Mouse (Mus musculus) neutrophil, adult 5-6 weeks (primary cell): ENCODE data around the gene Spaca7. TPM values are rescaled to one million over a fixed set of nuclear protein-coding genes. Genes with fewer than 3 reads are reported as not detected.
"Not testable (repeated sequence)": the region's sequence is repeated elsewhere in the genome, so short reads cannot be mapped to it uniquely, and the experiment has no call there.

ENCODE experiments used
- ATAC-seq: fragments of 151-379, 151-347 bp; 2 replicates; pipeline ENCODE4 v1.8.0; 2017; ENCODE audit warnings: mild to moderate bottlenecking, moderate TSS enrichment; ENCODE audit not compliant: insufficient number of reproducible peaks, poor library complexity, low FRiP score, severe bottlenecking; ENCODE audit errors: extremely low read depth
- total RNA-seq: library from RNA; stranded (forward); fragments of 200-1000 nt; gene quantifications from 2 replicates; pipeline ENCODE4 v1.2.3, GENCODE M21; 2017

Spaca7 gene
- total RNA-seq, 1 experiment from 2014 or later: not detected

DNA sequence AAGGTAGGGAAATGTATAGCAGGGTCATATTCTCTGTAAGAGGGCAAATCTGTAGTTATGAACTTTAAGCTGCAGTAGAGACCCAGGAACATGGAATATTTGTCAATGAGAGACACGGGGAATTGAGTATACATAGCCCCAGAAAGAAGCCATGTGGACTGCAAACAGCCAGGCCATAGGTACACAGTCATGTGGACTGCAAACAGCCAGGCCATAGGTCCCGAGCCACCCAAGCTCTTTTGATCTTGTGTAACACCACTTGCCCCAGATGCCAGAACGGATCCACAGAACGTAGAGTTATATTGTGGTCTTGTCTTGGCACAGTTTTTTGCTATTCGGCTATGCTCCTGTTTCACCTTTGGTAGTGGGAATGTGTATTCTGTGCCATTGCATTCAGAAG is 11.0 kb downstream of the Spaca7 start:
- no peak for ATAC-seq

DNA sequence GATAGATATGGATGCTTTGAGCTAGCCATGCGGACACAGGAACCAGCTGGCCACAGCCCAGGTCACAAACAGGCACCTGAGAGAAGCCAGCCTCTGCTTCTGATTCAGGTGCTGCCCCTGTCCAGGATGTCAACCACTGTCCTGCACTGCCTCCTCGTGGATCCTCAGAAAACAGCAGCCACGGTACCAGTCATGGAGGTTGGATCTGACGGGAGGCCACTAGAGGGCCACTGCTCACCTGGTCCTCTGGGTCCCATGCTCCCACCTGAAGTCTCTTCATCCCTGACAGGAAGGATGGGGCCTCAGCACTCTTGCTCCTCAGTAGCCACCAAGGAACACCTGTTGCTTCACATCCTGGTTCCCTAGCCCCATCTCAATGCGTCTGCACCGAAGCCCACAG is 34.4 kb downstream of the Spaca7 start:
- ATAC-seq: peak; percentile 53; the same call in 1 of the 2 replicates

DNA sequence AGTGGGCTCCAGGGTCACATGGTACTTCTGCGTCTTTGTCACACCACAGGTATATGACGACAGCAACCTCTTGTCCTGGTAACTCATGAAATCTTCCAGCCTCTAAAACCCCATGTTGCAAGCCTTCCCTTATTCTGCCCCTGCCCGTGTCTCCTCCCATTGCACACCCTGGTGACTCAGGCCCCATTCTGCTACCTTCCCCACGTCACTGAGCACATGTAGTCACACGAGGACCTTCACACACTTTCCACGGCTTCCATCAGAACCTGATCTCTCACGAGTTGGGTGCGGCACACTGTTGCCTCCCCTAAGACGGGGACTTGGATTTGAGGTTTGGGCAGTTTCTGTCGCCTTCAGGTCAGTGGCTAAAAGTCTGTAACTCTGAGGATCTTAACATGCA is 36.0 kb downstream of the Spaca7 start:
- no peak for ATAC-seq

DNA sequence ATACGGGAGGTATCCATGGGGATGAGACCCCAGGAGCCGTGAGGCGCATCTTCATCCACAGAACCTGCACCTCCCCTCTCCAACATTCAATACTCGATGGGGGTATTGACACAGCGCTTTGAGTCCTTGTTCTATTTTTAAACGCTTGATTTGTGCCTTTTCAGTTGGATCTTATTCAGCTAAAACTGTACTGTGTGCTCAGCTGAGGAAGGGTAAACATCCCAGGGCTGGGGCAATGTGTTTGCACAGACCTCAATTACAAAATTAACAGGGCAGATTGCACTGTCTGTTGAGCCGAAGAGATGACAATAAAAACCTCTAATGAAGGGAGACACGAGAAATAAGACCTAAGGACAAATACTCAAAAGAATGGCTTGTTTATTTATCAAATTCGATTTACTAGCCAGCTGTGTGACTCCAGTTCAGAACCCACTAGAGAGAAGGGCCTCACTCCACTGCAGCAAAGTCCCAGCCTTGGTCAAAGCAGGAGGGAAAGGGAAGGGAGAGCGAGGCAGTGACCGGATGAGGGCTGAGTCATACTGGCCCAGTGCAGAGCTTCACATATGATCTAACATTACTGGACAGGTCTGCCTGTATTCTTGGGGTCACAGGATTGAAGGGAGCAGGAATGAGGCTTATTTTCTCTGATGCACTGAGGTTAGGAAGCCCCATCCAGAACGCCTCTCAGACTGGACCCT is 37.1 kb downstream of the Spaca7 start:
- ATAC-seq: no peak

DNA sequence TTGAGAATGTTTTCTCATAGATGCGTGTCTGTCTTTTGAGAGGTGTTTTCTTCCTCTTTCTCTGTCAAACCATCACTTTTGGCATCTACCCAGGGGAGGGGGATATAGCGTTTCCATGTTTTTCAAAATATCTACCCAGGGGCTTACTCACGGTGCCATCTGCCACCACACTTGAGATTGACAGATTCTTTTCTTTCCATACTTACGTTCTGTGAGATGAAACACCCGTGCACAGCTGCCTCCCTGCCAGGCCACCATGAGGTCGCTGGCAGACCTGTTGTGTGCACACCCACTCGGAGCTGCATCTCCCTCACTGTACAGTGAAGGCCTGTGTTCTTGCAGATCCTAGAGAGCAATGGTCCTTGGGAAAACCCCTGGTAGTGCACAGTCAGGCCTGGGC is 40.4 kb downstream of the Spaca7 start:
- ATAC-seq: no peak

DNA sequence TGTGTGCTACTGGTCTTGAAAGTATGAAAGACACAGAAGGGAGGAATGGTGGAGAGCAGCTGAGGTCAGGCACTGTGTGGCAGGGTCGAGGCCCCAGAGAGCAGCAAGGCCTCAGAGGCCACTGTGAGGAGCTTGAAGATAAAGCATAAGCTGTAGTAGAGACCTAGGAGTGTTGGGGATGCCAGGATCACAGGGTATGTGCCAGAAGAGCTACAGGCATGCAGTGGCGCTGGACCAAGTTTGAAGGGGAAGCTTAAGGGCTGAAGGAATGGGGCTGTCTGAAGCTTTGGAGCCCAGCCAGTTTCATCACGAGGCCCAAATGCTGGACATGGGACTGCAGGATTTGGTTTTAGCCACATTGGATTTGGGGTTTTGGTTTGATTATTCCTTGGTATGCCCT is 44.5 kb downstream of the Spaca7 start:
- not testable (repeated sequence) for ATAC-seq

DNA sequence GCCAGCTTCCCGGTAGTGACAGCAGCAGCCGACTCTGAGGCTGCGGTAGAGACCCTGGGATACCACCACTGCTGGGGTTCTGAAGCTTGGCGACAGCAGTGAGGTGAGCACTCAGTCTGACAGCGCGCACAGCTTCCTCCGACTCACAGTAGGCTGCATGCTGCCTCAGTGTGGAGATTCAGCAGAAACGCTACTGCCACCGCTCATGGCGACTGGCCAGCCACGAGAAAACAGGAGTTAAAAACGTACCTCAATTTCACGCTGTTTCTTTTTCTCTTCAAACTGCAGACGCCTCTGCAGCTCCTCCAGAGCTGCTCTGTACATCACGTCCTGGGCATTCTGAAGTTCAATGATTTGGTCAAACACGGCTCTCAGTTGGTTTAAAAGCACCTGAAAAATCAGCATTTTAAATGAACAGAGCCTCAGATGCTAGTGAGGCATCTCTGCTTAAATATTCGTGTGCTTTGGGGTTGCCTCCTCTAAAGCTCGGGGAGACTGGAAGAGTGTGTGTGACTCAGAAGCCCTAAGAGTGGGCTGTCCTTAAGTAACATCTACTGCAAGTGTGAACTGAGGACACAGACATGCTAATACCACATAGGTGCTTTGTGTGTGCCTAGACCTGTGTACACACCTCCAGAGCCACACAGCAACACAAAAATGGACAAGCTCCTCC is 48.9 kb downstream of the Spaca7 start:
- no peak for ATAC-seq

DNA sequence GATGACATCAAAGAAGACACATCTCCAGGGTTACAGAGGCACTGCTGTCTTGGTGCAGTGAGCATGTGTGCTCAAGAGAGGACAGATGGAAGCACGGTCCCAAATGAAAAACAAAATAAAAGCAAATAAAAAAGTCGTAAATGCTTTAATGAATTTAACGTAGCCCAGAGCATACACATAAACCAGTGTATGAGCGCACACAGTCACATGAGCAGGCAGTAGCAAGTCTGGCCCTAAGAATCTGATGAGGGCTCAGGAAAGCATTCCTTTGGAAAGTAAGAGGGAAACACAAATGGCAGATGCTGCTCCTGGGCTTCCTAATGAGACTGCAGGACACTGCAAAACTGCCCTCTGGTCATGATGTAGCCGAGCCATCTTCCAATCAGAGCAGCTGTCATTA is 53.1 kb downstream of the Spaca7 start:
- no peak for ATAC-seq

DNA sequence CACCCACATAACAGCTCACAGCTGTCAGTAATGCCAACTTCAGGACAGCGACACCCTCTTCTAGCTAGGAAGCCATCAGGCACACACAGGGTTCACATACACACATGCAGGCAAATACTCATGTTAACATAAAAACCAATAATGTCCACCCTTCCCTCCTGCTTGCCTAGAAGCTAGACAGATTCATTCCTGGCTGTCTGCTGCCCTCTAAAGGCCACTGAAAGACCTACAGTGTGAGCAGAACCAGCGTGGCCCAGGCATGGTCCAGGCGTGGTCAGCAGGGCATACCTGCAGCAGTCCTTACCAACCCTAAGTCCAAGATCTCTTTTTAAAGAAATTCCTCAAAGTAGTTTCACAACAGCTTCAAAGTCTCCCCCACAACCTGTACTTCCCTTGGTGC is 56.2 kb downstream of the Spaca7 start:
- no peak for ATAC-seq

DNA sequence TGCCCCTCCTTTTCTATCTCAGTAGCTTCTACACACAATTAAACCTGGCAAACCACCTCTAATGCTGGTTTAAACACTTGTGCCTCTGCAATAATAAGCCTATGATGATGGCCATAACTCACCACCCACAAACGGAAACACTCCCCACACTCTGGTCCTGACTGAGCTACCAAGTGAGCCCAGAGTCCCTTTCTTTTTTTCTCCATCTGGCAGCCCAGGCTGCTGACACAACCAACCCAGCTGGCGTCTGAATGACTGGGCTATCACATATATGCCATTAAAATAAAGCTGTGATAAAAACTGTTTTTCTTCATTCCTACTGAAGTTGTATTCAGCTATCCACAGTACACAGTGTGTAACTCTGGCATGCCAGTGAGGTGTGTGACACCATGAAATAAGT is 62.5 kb downstream of the Spaca7 start:
- no peak for ATAC-seq

DNA sequence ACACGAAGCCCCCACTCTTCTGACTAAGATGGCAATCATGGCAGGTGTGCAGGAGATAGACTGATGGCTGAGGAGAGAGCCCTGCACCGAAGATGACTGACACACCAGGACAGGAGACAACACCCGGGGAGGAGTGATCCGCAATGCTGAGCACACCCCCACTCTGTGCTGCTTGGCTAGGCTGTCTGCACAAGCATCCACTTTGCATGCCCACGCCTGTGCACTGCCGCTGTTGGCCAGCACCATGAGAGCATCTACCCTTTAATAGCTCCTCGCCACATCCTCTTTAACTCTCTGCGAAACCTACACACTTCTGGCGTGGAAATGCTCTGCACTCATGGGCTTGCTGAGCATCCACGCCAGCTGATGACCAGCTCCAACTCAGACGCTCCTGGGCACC is 65.6 kb downstream of the Spaca7 start:
- peak; percentile 9; the same call in 1 of the 2 replicates for ATAC-seq

DNA sequence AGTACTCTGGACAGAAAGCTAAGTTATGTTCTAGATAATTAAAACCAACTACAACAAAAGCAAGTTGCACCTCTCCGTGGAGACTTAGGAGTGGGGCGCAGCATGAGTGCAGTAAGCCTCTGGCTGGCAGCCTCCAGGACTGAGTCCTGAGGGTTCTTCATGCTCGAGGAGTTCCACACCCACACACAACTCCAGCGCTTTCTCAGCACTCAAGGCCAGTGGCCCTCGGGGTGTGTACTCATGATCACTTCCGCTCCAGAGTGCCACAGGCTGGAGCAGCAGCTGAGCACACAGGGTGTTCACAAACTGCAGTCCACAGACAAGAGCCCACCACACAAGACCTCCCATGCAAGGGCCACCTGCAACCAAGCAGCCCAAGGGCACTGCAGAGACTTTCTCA is 68.7 kb downstream of the Spaca7 start:
- ATAC-seq: no peak

DNA sequence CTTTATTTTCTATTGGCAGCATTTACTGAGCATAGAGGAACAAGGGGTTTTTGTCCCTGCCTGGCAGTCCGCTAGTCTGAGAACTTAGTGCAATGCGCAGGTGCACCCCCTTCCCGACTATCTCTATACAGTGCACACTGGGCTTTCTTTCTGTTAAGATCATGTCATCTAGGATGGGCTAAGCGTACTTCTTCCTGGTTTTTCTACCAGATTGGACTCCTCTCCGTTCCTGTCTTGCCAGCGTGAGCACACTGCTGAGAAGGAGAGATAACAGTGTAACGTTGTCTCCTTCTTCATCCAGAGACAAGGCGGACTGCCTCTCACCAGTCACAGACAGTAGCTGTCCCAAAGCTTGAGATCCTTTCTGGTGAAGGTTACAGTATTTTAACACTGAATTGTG is 71.5 kb downstream of the Spaca7 start:
- no peak for ATAC-seq

DNA sequence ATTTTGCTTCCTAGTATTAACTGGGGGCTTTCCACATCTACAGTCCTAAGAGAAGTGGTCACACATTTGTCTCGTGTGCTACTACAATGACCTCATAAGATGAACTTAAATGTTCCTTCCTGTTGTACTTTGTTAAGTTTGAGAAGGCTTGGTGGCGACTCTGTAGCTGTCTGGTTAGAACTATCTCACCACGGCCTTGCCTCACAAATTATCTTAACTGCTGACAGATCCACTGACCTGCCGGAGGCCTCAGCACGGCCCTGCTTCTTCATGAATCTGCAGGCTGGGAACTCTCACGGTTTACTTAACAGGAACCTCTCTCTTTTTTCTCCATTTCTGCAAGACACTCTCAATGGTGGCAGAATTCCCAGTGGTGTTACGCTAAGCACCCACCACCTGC is 72.1 kb downstream of the Spaca7 start:
- ATAC-seq: no peak

DNA sequence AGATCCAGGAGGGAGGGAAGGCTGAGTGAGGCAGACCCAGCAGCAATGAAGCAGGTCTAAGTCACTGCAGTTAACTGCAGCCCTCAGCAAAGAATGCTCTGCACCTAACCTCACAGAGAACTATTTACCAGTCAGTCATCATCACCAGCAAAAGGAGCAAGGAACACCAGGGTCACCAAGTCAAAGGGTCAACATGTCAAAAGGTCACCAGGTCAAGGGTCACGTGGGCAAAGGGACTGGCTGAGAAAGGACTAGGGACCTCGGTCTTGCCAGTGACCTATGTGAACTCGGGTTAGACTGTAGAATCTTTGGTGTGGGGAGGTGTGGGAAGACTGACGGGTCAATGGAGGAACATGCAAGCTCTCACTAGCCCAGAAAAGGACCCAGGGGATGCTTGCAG is 73.7 kb downstream of the Spaca7 start:
- no peak for ATAC-seq

DNA sequence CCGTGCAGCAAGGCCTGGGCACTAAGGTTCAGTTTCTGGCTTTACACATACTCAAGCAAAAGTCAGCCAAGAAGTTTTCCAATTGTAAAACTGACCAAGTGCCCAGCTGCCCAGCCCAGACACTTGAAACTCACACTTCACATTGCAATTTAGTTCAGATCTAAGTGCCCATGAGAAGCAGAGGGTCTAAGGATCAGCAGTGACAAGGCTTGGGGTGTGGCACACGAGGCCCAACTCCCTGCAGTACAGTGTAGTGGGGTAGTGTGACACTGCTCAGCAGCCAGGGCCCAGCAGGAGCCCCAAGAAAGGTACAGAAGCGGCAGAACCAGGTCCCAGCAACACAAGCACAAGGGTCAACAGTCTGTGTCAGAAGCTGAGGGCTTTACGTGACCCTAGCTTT is 76.1 kb downstream of the Spaca7 start:
- ATAC-seq: no peak

Other genes starting within 250 kb of the Spaca7 start
- not detected in 2 replicates for gene Sox1, start 177.7 kb upstream of the Spaca7 start, total RNA-seq
- gene Tubgcp3, start 99.2 kb downstream of the Spaca7 start, total RNA-seq: 58.1 and 60.5 TPM in 2 replicates
- 28.2 and 32.7 TPM in 2 replicates for gene Atp11a, start 184.0 kb downstream of the Spaca7 start, total RNA-seq